Mouse (Mus musculus) CH12.LX (cell line): ENCODE data around the gene Itgav.

ENCODE experiments used
- BHLHE40 ChIP-seq: IDR thresholded peaks from 2 replicates; pipeline ENCODE4 v1.6.1; 2011; ENCODE audit warnings: mild to moderate bottlenecking, low read depth, low read length, improper control_type of control experiment
- CHD2 ChIP-seq: IDR thresholded peaks from 2 replicates; pipeline ENCODE4 v1.6.1; 2011; ENCODE audit warnings: low read length, improper control_type of control experiment
- CTCF ChIP-seq, 2 experiments: IDR thresholded peaks in 1 of 2; conservative IDR thresholded peaks in 1 of 2; 2 replicates each; pipeline ENCODE4 v1.5.1; 2011 to 2012; ENCODE audit warnings: low read depth in 2 of 2, low read length in 2 of 2, improper control_type of control experiment in 1 of 2, inconsistent platforms in 1 of 2, mild to moderate bottlenecking in 1 of 2, moderate library complexity in 1 of 2
- ELF1 ChIP-seq: IDR thresholded peaks from 2 replicates; pipeline ENCODE4 v1.6.1; 2014; ENCODE audit warnings: low read depth, mild to moderate bottlenecking, inconsistent platforms, low read length, improper control_type of control experiment
- EP300 ChIP-seq: IDR thresholded peaks from 2 replicates; pipeline ENCODE4 v1.6.1; 2011; ENCODE audit warnings: low read length, improper control_type of control experiment
- TCF12 ChIP-seq: IDR thresholded peaks from 2 replicates; pipeline ENCODE4 v1.6.1; 2014; ENCODE audit warnings: low read depth, mild to moderate bottlenecking, inconsistent platforms, low read length, improper control_type of control experiment
- USF1 ChIP-seq: IDR thresholded peaks from 2 replicates; pipeline ENCODE4 v1.6.1; 2014; ENCODE audit warnings: low read depth, mild to moderate bottlenecking, inconsistent platforms, low read length, improper control_type of control experiment
- ZMIZ1 ChIP-seq: IDR thresholded peaks from 2 replicates; pipeline ENCODE4 v1.6.1; 2012; ENCODE audit warnings: low read depth, mild to moderate bottlenecking, inconsistent platforms, low read length, improper control_type of control experiment
- ZNF384 ChIP-seq: IDR thresholded peaks from 2 replicates; pipeline ENCODE4 v1.6.1; 2012; ENCODE audit warnings: low read depth, low read length, improper control_type of control experiment, inconsistent platforms

- no peak for TF ChIP-seq ELF1
- no peak for TF ChIP-seq CTCF (conservative IDR thresholded peaks at IDR 0.05 in 1 of 2, IDR thresholded peaks at IDR 0.05 in 1 of 2; ENCODE audit: low read depth in 2 of 2, low read length in 2 of 2)
- no peak for TF ChIP-seq ZNF384
- TF ChIP-seq USF1 = no peak
- no peak for TF ChIP-seq TCF12
- no peak for TF ChIP-seq EP300
- TF ChIP-seq BHLHE40 = no peak
- no peak for TF ChIP-seq CHD2
- no peak for TF ChIP-seq ZMIZ1
Observed at GRCm38 (mm10) chr2:83748581-83749118, 24.5 kb downstream of the Itgav start.
